Mouse (Mus musculus): ENCODE measurements around the gene Cryba4.
A peak's percentile ranks its signal among the peaks of the same experiment; 100 is the strongest.

Cryba4 gene

GRCm38 (mm10) chr5:112270764-112271541, 18.6 kb upstream of the Cryba4 start:
- DNase-seq (ENCODE audit: extremely low spot score, low read depth, low spot score): no peak

- no peak for DNase-seq (ENCODE audit: extremely low spot score, low read depth, low spot score)
Observed at GRCm38 (mm10) chr5:112266011-112266777, 13.9 kb upstream of the Cryba4 start.

GRCm38 (mm10) chr5:112265515-112265914, 13.2 kb upstream of the Cryba4 start:
- no peak for DNase-seq (ENCODE audit: extremely low spot score, low read depth, low spot score)

- no peak for DNase-seq (ENCODE audit: extremely low spot score, low read depth, low spot score)
Observed at GRCm38 (mm10) chr5:112265110-112265509, 12.8 kb upstream of the Cryba4 start.

GRCm38 (mm10) chr5:112264099-112264498, 11.8 kb upstream of the Cryba4 start:
- DNase-seq (ENCODE audit: extremely low spot score, low read depth, low spot score): no peak

GRCm38 (mm10) chr5:112260818-112261217, 8.5 kb upstream of the Cryba4 start:
- no peak for DNase-seq (ENCODE audit: extremely low spot score, low read depth, low spot score)

- no peak for DNase-seq (ENCODE audit: extremely low spot score, low read depth, low spot score)
Observed at GRCm38 (mm10) chr5:112259862-112260650, 7.7 kb upstream of the Cryba4 start.

- DNase-seq (ENCODE audit: extremely low spot score, low read depth, low spot score): peak; percentile 33
Observed at GRCm38 (mm10) chr5:112257896-112258295, 5.6 kb upstream of the Cryba4 start.

- no peak for DNase-seq (ENCODE audit: extremely low spot score, low read depth, low spot score)
Observed at GRCm38 (mm10) chr5:112256457-112256856, 4.1 kb upstream of the Cryba4 start.

GRCm38 (mm10) chr5:112255426-112255825, 3.1 kb upstream of the Cryba4 start, which contains the start of gene Crybb1:
Crybb1 (plus strand) TSS chr5:112255815.
- no peak for DNase-seq (ENCODE audit: extremely low spot score, low read depth, low spot score)

GRCm38 (mm10) chr5:112254282-112254806, 2.0 kb upstream of the Cryba4 start:
- no peak for DNase-seq (ENCODE audit: extremely low spot score, low read depth, low spot score)

- DNase-seq (ENCODE audit: extremely low spot score, low read depth, low spot score): no peak
Observed at GRCm38 (mm10) chr5:112253169-112253568, 851 bp upstream of the Cryba4 start.

- DNase-seq (ENCODE audit: extremely low spot score, low read depth, low spot score): no peak
Observed at GRCm38 (mm10) chr5:112249106-112249505, 3.2 kb downstream of the Cryba4 start.

- DNase-seq (ENCODE audit: extremely low spot score, low read depth, low spot score): no peak
Observed at GRCm38 (mm10) chr5:112247399-112247798, 4.9 kb downstream of the Cryba4 start.

GRCm38 (mm10) chr5:112244890-112245615, 7.3 kb downstream of the Cryba4 start:
- no peak for DNase-seq (ENCODE audit: extremely low spot score, low read depth, low spot score)

- no peak for DNase-seq (ENCODE audit: extremely low spot score, low read depth, low spot score)
Observed at GRCm38 (mm10) chr5:112244275-112244562, 8.1 kb downstream of the Cryba4 start.

GRCm38 (mm10) chr5:112243539-112244274, 8.6 kb downstream of the Cryba4 start:
- DNase-seq (ENCODE audit: extremely low spot score, low read depth, low spot score): no peak

GRCm38 (mm10) chr5:112243041-112243440, 9.3 kb downstream of the Cryba4 start:
- no peak for DNase-seq (ENCODE audit: extremely low spot score, low read depth, low spot score)

- DNase-seq (ENCODE audit: extremely low spot score, low read depth, low spot score): no peak
Observed at GRCm38 (mm10) chr5:112242361-112242778, 9.9 kb downstream of the Cryba4 start.

GRCm38 (mm10) chr5:112241849-112242248, 10.5 kb downstream of the Cryba4 start:
- DNase-seq (ENCODE audit: extremely low spot score, low read depth, low spot score): no peak
